Comparison of ENCODE assay signal across 13 mouse cellular contexts in the genomic region with DNA sequence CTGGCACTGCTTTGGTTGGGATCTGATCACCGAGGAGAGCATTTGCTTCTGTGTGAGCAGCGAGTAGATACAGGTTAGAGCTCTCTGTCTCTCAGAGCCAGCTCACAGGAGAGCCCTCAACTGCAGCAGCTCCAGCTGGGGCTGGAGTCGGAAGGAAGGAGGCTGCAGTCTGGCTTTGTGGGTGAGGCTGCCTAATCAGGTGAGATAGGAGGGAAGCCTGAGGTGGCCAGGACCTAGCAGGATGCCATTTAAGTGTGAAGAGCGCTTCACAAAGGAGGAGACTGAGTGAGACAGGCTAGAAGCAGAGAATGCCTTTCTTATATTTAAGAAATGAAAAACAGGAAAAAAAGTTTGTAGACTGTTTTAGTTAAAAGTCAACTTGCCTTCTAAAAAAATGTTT. TPM values are rescaled to one million over a fixed set of nuclear protein-coding genes. Genes with fewer than 3 reads are reported as not detected.
DNase-seq lines count a peak whose midpoint lies in the region; ATAC-seq lines count a peak whose summit lies in the region.
"Had no signal": no experiment of that assay in that cellular context is flagged by ENCODE, and none has a peak within 500 bp of the region (broad histone marks: within the 10 kb centered on the region; RNA-seq: fewer than 3 reads in every experiment).

No protein-coding gene starts in this region.

- H3K4me2 ChIP-seq in heart, embryonic 12.5 days, result no peak overlapping the region; the same call in 1 of the 2 replicates
- H3K4me2 ChIP-seq in kidney, embryonic 16.5 days (replicated peaks; ENCODE audit: low read depth, low read length), result no peak overlapping the region
- H3K4me2 ChIP-seq: forebrain, embryonic 13.5 days; hindbrain, embryonic 12.5 days; liver, embryonic 11.5 days; lung, embryonic 14.5 days had no signal

- no peak overlapping the region for H3K4me3 ChIP-seq in heart, embryonic 12.5 days
- H3K4me3 ChIP-seq in kidney, embryonic 16.5 days (ENCODE audit: low read length), result no peak overlapping the region
- peak overlapping the region; percentile 24 for H3K4me3 ChIP-seq in brown adipose tissue, adult 24 weeks (ENCODE audit: insufficient read depth, low read depth, low read length)
- no peak overlapping the region for H3K4me3 ChIP-seq in limb, embryonic 10.5 days
- H3K4me3 ChIP-seq: forebrain, embryonic 13.5 days; hindbrain, embryonic 12.5 days; midbrain, embryonic 10.5 days had no signal

- 0 out of 2 replicates have a peak, but pooled peaks have one; percentile 36 for ATAC-seq in heart, embryonic 12.5 days (ENCODE audit: insufficient number of reproducible peaks, low FRiP score)
- ATAC-seq in kidney, embryonic 16.5 days (ENCODE audit: low FRiP score, low TSS enrichment), result no peak

- no peaks in the 10 kb centered on the region for H3K27me3 ChIP-seq in heart, embryonic 12.5 days (replicated peaks)
- no peaks in the 10 kb centered on the region for H3K27me3 ChIP-seq in kidney, embryonic 16.5 days (ENCODE audit: insufficient read depth, low read length)
- H3K27me3 ChIP-seq in limb, embryonic 10.5 days (ENCODE audit: low read depth, poor library complexity, severe bottlenecking), result no peaks in the 10 kb centered on the region
- H3K27me3 ChIP-seq: forebrain, embryonic 13.5 days; hindbrain, embryonic 12.5 days; Patski had no signal

- peaks cover 31% of the 10 kb centered on the region for H3K4me1 ChIP-seq in heart, embryonic 12.5 days (replicated peaks)
- H3K4me1 ChIP-seq in kidney, embryonic 16.5 days (ENCODE audit: insufficient read depth, low read length), result peaks cover 32% of the 10 kb centered on the region
- H3K4me1 ChIP-seq in brown adipose tissue, adult 24 weeks (ENCODE audit: control insufficient read depth, insufficient read depth, insufficient read length, low read length), result peaks cover 11% of the 10 kb centered on the region
- H3K4me1 ChIP-seq in limb, embryonic 10.5 days, result no peaks in the 10 kb centered on the region
- H3K4me1 ChIP-seq: forebrain, embryonic 13.5 days; hindbrain, embryonic 12.5 days had no signal

- 29% methylated on average over 4 of the region's 4 CpGs for WGBS in heart, embryonic 12.5 days
- 70% methylated on average over 4 of the region's 4 CpGs for WGBS in kidney, embryonic 16.5 days
- WGBS in limb, embryonic 10.5 days, result 51% methylated on average over 4 of the region's 4 CpGs

- DNase-seq in heart, postnatal 10 days, result no peak
- no peak for DNase-seq in kidney, adult 8-10 months
- no peak for DNase-seq in limb, embryonic 10.5 days (ENCODE audit: low spot score)
- no peak for DNase-seq in adrenal gland, postnatal 4 days (ENCODE audit: low spot score in 2 of 2)

- peak overlapping the region; percentile 59 for H3K27ac ChIP-seq in heart, embryonic 12.5 days (ENCODE audit: poor library complexity, severe bottlenecking)
- peak overlapping the region; percentile 53; the same call in 1 of the 2 replicates for H3K27ac ChIP-seq in kidney, embryonic 16.5 days (ENCODE audit: low read length)
- peak overlapping the region; percentile 55 for H3K27ac ChIP-seq in brown adipose tissue, adult 24 weeks (replicated peaks; ENCODE audit: low read depth, low read length)
- 0 out of 2 replicates have a peak overlapping the region, but pooled peaks have one; percentile 14 for H3K27ac ChIP-seq in limb, embryonic 10.5 days
- H3K27ac ChIP-seq: forebrain, embryonic 13.5 days; hindbrain, embryonic 12.5 days; midbrain, embryonic 10.5 days had no signal

- peaks cover 42% of the 10 kb centered on the region for H3K36me3 ChIP-seq in heart, embryonic 12.5 days
- peaks cover 32% of the 10 kb centered on the region for H3K36me3 ChIP-seq in kidney, embryonic 16.5 days (ENCODE audit: insufficient read depth, low read length)
- H3K36me3 ChIP-seq in limb, embryonic 10.5 days, result peaks cover 34% of the 10 kb centered on the region

- peak overlapping the region; percentile 54 for H3K9ac ChIP-seq in heart, embryonic 12.5 days
- peak overlapping the region; percentile 44 for H3K9ac ChIP-seq in kidney, embryonic 16.5 days (replicated peaks; ENCODE audit: low read length)
- H3K9ac ChIP-seq: forebrain, embryonic 13.5 days; hindbrain, embryonic 12.5 days; lung, embryonic 14.5 days had no signal

- intact Hi-C loops in heart, postnatal 10 days (cut with DNase I), result loop anchor here (10.0 kb wide), 1 partner anchor 272 kb away; no protein-coding TSS in a partner anchor

- H3K9me3 ChIP-seq in heart, embryonic 12.5 days (replicated peaks), result no peaks in the 10 kb centered on the region
- H3K9me3 ChIP-seq in kidney, embryonic 16.5 days (ENCODE audit: low read length), result no peaks in the 10 kb centered on the region
- H3K9me3 ChIP-seq in limb, embryonic 10.5 days (replicated peaks), result no peaks in the 10 kb centered on the region
- H3K9me3 ChIP-seq: forebrain, embryonic 13.5 days; hindbrain, embryonic 12.5 days; midbrain, embryonic 10.5 days had no signal

RNA-seq across cellular contexts. Expression of gene Itprid2, which starts 11.9 kb away (rescaled TPM):
- polyA plus RNA-seq in heart, embryonic 12.5 days (2016; fragmentation: Nextera tagmentation; extraction: Ambion mirVana), result 10.9 and 12.0 TPM in 2 replicates
- total RNA-seq in heart, postnatal 10 days (2021), result 10 to 100 TPM; 27.1 to 28.4 TPM
- 22.5 and 22.6 TPM in 2 replicates for polyA plus RNA-seq in kidney, embryonic 16.5 days (2015; fragmentation: Nextera tagmentation; extraction: Ambion mirVana)
- 63.1 and 81.4 TPM in 2 replicates for polyA plus RNA-seq in brown adipose tissue, adult 24 weeks (2012; ENCODE audit: insufficient read depth, insufficient read length, missing spikeins)
- 4.4 and 5.6 TPM in 2 replicates for polyA plus RNA-seq in limb, embryonic 10.5 days (2016; fragmentation: Nextera tagmentation; extraction: Ambion mirVana)
- total RNA-seq in adrenal gland, postnatal 4 days (2021), result 10 to 100 TPM; 40.8 to 57.8 TPM
